Mouse (Mus musculus) lung, postnatal 0 days (tissue): ENCODE measurements around the gene Lyrm9.

Experiments
- CTCF ChIP-seq: IDR thresholded peaks from 2 replicates; pipeline ENCODE4 v1.5.1; 2016; ENCODE audit warnings: antibody characterized with exemption, mild to moderate bottlenecking
- EP300 ChIP-seq: IDR thresholded peaks from 2 replicates; pipeline ENCODE4 v1.6.1; 2016; ENCODE audit warnings: antibody characterized with exemption, mild to moderate bottlenecking, control low read depth

DNA sequence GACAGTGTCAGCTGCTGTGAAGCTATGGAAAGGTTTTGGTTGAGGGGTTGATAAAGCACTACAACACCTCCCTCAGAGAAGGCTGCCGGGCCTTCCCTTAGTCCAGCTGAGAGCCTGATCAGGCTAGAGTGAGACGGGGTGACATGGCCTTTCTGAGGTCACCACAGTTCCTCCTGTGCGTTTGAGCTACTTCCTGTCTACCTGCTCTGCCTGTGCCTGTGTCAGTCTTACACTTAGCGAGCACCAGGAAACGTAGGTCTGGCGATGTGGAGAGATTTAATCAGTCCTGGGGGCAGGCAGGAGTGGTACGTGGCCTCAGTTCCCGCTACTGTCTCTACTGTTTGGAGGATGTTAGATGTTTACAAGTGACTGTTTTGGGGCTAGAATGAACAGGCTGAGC is 3.8 kb downstream of the Lyrm9 start:
- no peak for TF ChIP-seq CTCF
- TF ChIP-seq EP300, result no peak
